Mouse (Mus musculus): ENCODE measurements around the gene Nipsnap3b. TPM values are rescaled to one million over a fixed set of nuclear protein-coding genes. Genes with fewer than 3 reads are reported as not detected.

The Nipsnap3b gene
- polyA plus RNA-seq, 1 experiment from 2014 or later: 67.4 TPM

DNA sequence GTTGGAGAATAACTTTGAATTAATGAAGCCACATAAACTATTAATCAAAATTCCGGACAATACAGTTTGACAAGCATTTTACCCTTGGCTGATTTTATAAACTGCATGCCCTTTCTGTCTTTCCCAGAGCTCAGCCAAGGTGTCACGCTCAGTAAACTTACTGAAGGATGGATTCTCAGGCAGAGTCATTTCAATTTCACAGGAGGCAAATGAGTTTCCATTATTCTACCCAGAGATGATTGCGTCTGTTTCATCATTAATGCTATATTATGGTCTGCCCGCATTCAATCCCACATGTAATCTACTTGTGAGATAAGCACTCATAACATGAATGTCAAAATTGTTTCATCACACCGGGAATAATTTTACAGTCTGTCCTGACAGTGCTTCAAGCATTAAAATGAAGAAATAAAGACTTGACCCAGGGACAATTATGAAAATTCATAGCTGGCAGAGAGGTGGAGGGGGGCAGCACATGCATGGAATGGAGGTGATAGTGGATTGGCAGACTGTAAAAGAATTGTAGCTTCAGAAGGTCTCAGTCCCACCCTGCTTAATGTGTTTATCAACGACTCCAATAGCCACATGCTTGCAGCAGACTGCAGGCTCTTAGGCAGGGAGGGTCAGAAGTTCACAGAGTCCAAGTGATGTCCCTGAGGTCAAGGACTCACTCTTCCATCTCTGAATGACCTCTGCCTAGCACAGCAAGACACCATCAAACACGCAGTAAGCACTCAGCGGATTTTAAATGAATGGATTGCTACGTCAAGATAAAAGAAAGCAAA lies 34.8 kb downstream of the Nipsnap3b start:
- no peak overlapping the region for H3K4me3 ChIP-seq (ENCODE audit: low read depth, low read length)
- H3K27me3 ChIP-seq (replicated peaks; ENCODE audit: control insufficient read depth, insufficient read depth, low read length): no peaks in the 10 kb centered on the region
- H3K9me3 ChIP-seq (ENCODE audit: control insufficient read depth, low read length): no peaks in the 10 kb centered on the region
- no peak overlapping the region for H3K27ac ChIP-seq (ENCODE audit: low read depth, low read length)
- DNase-seq (ENCODE audit: low spot score): no peak
- H3K36me3 ChIP-seq (ENCODE audit: control insufficient read depth, insufficient read depth, low read length): peaks cover 3% of the 10 kb centered on the region; the same call in 1 of the 2 replicates
- ATAC-seq (replicated peaks; ENCODE audit: low FRiP score): no peak
- no peak overlapping the region for H3K4me2 ChIP-seq
- no peaks in the 10 kb centered on the region for H3K4me1 ChIP-seq (replicated peaks; ENCODE audit: control insufficient read depth, insufficient read depth, low read length)
- WGBS: 63% methylated on average over 9 of the region's 9 CpGs
- no peak overlapping the region for H3K9ac ChIP-seq (ENCODE audit: low read depth, low read length)

GRCm38 (mm10) chr4:53062301-53063008 lies 50.8 kb downstream of the Nipsnap3b start:
- Histone ChIP-seq H3K4me2 (no peak overlapping the region), H3K27ac (ENCODE audit: low read depth, low read length) (no peak overlapping the region), H3K4me1 (replicated peaks; ENCODE audit: control insufficient read depth, insufficient read depth, low read length) (no peaks in the 10 kb centered on the region), H3K27me3 (replicated peaks; ENCODE audit: control insufficient read depth, insufficient read depth, low read length) (no peaks in the 10 kb centered on the region), H3K4me3 (ENCODE audit: low read depth, low read length) (no peak overlapping the region), H3K9ac (ENCODE audit: low read depth, low read length) (no peak overlapping the region), H3K9me3 (ENCODE audit: control insufficient read depth, low read length) (no peaks in the 10 kb centered on the region), H3K36me3 (ENCODE audit: control insufficient read depth, insufficient read depth, low read length) (peaks cover 9% of the 10 kb centered on the region; the same call in 1 of the 2 replicates)
- no peak for ATAC-seq (replicated peaks; ENCODE audit: low FRiP score)
- 76% methylated on average over 7 of the region's 7 CpGs for WGBS
- no peak for DNase-seq (ENCODE audit: low spot score)

Other genes with a start within 250 kb of the Nipsnap3b start
- not detected in 2 replicates for gene Olfr275, start 197.3 kb upstream of the Nipsnap3b start, polyA plus RNA-seq (2014; fragmentation: Nextera tagmentation; extraction: Ambion mirVana)
- not detected in 2 replicates for gene Olfr273, start 152.6 kb upstream of the Nipsnap3b start, polyA plus RNA-seq (2014; fragmentation: Nextera tagmentation; extraction: Ambion mirVana)
- gene Olfr272, start 92.7 kb upstream of the Nipsnap3b start, polyA plus RNA-seq (2014; fragmentation: Nextera tagmentation; extraction: Ambion mirVana): not detected in 2 replicates
- gene Olfr270, start 47.3 kb upstream of the Nipsnap3b start, polyA plus RNA-seq (2014; fragmentation: Nextera tagmentation; extraction: Ambion mirVana): not detected in 2 replicates
- not detected in 2 replicates for gene Nipsnap3a, start 22.6 kb upstream of the Nipsnap3b start, polyA plus RNA-seq (2014; fragmentation: Nextera tagmentation; extraction: Ambion mirVana)
- gene Abca1, start 148.0 kb downstream of the Nipsnap3b start, polyA plus RNA-seq (2014; fragmentation: Nextera tagmentation; extraction: Ambion mirVana): 16.3 and 17.5 TPM in 2 replicates